Mouse (Mus musculus) cerebellum, postnatal 25 days (tissue): ENCODE measurements at regions not wholly inside any gene's neighbourhood (a gene's known extent, or its start where the extent isn't known, plus 50 kb on each side); places are given as distances from the start of the nearest gene placed in this dataset.

Source experiments
- DNase-seq, 2 experiments: peaks; one replicate each; pipeline ENCODE4 v3.0.0; 2021; ENCODE audit warnings: mixed read lengths in 2 of 2

DNA sequence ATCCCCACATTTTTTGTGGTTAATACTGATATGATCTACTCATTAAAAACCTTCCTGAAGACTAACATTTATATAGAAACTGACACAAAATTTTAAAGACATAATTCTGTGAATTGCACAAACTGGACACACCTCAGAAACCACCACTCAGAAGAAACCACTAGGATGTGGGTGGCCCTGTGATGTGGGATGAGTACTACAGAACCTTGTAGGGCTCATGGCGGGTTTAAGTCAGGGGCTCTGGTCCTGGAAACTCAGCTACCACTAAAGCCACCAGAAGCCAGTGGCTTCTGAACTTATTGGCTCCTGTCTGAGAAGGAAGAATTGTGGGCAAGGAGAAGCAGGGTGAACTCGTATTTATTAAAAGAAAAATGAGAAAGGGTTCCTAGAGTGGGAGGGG lies 464.5 kb downstream of the Cd83 start:
- no peak for DNase-seq

DNA sequence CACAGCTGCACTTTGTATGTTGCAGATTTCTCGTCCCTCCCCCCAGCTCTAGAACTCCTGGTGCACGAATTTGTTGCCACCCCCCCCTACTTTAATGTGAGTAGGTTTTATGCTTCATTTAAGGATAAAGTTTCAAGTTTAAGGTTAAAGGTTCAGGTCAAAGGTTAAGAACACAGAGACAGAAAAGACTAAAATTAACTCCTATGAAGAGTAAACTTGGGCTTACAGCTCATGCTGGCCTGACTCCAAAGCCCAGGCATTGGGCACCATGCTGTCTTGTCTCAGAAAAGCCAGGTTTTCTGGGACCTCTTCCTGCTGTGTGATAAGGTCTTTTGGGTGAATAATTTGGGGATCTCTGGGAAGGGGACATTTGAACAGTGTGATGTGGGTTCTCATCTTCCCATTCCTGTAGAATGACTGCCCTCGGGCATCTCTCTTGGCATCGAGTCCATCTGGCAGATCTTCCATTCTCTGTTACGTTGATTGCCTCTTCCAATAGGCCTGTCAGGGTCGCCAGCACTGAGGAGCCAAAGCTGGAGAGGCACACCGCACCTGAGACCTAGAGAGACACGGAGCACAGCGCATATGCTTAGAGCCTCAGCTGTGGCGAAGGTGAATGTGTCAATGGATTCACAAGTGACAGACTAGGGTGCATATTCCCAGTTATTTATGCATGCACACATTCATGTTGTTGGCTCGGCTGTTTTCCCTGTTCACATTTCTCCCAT lies 466.1 kb downstream of the Cd83 start:
- no peak for DNase-seq

DNA sequence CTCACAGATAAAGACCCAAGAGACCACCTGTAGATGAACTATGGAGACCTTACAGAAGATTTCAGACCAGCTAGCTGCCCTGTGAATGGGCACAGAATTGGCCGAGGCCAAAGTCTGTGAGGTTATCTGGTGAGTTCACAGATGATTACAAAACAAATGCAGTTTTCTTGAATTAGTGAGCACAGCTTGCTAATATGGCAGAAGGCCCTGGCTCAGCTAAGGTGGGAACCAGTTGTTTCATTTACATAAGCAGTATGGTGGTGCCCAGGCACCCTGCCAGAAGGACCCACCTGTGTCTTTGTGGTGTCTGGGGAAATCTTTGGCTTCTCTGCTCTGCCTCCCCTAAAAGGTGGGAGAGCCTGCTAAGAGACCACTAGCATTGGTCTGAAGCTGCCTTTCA lies 466.9 kb downstream of the Cd83 start:
- no peak for DNase-seq

DNA sequence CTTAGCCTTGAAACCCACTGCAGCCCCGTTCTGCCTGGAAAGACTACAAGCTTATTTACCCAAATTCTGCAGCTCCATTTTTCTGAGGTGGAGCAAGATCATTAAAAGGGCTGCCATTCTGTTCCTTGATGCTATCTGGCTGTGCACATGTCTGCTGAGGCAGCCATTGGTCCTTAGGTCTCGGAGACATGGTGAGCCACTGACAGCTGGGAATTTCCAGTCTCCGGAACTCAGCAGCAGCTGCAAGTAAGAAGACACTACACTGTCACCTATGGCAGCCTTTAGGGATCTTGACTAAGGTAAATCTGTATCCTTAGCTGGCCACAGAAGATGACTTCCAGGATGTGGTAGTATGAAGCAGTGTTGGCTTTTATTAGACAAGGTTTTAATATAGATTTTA lies 467.9 kb downstream of the Cd83 start:
- DNase-seq: no peak

DNA sequence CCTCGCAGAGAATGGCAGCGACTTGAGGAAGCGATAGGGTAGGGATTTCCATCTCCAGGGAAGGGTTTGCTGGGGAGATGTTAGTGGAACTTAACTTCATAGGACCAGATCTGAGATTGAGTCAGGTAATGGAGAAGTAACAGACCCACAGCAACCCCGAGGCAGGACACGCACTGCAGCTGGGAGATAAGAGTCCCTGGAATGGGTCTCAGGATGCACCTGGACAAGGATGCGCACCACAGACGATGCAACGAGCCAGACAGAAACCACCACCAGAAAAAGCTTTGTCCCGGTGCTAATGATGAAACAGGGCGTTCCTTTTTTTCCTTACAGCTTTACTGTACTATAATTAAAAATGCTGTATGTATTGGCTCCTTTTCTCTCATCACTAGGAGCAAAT lies 470.9 kb upstream of the Jarid2 start:
- DNase-seq: no peak

DNA sequence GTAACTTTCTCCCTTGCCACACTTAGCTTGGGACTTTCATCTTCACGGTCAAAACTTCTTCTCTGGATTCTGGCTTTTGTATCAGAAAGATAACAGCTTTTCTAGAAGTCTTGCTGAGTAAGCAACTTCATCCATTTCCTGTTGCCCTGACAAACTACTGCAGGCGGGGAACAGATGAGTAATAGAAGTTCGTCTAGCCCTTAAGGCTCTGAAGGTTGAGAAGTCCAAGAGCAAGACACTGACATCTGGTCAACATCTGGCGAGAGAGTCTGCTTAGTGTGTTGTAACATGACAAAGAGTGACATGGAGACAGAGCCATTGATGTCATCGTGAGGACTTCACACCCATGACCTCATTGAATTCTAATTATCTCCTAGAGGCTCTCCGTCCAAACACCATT lies 469.2 kb upstream of the Jarid2 start:
- no peak for DNase-seq

DNA sequence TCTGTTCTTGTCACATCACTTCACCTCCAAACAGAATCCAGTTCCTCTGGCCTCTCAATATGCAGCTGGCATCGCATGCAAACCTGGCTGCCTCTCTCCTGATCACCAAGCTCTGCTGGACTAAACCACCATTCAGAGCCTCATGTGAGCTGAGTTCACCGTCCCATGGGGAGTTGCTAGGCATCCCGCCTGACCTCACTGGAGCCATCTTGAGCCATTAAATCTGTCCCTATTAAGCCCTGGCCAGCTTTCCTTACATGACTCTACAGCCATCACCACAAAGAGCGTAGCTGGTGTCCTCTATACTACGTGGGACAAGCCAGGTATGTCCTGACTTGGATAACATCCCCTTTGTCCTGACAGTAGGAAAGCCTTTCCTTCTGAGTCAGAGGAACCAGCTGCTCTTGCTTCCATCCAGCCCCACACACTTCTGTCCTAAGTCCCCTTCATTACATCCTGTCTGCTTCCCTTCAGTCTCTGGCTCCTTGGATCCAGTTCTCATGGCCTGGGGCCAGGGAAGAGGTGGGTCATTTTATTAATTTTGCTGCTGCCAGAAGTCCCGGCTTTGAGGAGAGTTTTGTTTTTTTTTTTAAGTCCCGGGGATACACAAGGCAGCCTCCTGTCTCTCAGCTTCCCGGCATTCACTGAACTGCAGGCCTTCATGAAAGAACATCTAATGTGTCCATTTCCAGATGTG lies 468.5 kb upstream of the Jarid2 start:
- no peak for DNase-seq

DNA sequence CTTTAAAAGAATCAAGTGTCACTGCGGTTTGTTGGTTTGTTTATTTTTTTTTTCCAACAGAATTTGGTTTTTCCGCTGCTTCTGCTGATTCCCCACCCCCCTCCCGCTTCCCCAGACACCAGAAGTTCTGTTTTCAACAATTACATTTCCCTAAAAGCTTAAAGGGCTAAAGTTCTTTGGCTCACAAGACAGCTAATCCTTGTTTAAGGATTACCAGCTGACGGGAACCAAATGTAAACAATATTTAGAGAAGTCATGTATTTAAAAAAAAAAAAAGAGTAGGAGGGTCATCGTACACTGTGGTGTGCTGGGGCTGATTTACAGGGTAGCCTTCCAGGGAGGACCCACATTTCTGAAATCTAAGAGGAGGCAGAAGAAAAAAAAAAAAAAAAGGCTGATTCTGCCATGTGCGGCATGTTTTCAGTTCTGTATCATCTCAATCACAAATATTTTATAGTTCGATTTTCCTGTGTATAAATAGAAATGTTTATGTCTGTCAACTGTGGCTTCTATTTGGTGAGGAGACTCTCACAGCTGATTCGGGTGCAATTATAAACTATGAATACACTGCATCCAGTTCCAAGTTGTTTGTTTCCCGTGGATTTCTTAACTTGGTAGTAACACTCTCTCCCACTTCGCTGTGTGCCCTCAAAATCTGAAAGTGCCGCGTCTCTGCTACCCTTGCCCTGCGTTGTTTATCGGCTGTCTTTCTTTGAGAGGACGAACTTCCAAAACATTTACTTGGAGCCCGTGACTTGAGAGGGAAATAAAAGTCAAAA lies 456.3 kb upstream of the Jarid2 start:
- no peak for DNase-seq

DNA sequence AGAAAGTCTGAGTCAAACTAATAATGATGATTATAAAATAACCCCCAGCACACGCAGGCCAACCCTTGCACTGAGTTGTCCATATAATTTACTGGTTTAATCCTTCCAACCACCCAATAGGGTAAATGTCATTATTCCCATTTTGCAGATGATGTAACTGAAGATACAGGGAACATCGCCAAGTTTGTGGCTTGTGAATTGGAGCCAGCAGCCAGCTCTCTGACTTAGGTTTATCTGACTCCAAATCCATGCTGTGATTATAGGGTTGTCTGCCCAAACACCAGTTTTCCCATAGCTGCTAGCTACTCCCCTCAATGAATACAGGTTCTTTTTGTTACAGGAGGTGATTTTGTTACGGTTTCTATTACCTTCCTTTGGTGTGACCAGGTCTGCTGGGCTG lies 451.3 kb upstream of the Jarid2 start:
- DNase-seq: no peak

DNA sequence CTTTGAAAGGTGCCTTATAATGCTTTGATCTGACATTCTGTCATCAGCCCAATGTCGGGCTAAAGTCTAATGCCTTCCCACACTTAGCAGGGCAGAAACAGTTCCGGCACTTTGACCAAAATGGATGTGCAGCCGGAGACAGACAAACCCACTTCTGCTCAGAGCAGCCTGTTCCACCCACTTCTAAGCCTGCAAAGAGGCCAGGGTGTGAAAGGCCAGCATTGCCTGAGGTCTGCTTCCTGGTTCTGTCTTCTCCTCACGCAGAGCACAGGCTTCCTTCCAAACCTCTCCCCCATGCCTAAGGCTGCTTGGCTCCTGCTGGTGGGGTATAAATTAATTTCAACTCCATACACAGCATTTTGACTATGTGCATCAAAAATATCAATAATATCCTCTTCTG lies 450.2 kb upstream of the Jarid2 start:
- DNase-seq: peak in 1 of 2 experiments; percentile 33

DNA sequence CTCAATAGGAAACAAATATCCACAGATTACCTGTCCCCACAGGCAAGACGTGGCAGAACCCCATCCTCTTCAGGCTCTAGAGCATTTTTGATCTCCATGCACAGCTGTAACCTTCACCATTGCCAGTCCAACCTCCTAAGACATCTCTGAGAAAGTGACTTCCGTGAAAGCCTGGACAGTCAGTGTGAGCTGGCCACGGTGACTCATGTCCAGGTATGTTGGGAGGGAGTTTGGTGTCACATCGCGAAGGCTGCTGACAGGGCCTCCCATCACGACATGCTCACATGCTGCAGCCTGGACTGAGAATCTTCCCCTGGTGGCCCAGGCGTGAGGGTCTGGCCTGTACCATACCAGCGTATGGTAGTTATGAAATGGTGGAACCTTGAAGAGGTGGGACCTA lies 449.0 kb upstream of the Jarid2 start:
- no peak for DNase-seq

DNA sequence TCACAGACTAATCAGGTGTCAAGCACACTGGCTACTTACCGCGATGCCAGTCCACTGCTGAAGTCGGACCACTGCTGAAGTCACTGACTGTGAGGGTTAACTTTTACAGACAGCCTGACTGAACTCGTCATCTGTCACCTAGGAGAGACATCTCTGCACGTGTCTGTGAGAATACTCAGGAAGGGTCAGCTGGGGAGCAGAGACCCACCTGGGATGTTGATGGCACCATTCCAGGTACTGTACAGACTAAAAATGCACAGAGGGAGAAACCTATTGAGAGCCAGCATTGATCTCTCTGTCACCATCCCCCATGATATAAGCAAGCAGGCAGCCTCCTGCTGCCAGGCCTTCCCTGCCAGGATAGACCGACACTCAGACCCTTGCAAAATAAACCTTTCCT lies 447.5 kb upstream of the Jarid2 start:
- DNase-seq: no peak

DNA sequence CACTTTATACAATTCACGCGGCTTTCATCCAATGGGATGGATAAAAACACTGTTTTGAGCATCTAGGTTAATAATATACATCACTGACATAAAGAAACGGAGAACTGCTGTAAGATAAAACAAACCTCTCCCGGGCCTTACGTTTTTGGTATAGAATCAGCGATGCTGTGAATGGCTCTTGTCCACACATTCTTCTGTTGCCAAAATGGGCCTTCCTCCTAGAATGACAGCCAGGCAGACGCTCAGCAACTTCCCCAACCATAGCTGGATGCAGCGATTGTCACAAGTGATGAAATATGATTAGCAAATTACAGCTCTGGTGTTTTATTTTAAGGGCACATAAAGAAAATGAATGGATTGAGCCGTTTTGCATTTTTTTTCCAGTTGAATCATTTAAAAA lies 447.0 kb upstream of the Jarid2 start:
- DNase-seq: no peak

DNA sequence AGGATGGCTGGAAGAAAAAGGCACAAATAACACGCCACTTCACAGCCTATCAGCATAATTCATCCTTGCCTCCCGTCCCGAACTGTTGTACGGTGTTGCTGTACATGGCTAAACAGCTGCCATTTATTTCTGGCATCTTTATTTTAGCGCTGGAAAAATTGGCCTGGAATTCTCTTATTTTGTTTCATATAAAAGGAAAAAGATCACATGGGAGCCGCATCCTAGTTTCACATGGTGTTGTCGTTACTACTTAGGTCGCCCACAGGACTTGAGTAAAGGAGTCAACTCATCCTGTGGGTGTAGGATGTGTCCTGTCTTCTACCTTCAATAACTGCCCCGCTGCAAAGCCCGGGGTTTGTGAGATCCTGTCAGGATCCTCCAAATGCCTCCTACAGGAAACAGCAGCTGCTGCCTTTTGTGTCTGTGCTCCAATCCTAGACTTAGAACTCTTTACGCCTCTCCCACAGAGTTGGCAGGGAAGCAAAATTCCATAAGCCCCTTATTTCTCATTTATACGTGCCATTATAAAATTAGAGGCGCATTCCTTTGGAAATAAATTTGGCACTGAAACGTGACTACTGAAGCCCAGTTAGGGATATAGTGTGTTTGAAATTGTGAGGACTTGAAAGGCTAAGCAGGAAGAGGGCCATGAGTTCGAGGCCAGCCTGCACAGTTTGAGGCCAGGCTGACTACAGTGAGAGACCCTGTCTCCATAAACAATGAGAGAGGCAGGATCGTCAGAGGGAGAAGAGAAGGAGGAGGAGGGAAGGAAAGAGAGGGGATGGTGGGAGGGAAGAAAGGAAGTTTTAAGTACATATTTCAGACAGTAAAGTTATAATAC lies 446.3 kb upstream of the Jarid2 start:
- DNase-seq: no peak

DNA sequence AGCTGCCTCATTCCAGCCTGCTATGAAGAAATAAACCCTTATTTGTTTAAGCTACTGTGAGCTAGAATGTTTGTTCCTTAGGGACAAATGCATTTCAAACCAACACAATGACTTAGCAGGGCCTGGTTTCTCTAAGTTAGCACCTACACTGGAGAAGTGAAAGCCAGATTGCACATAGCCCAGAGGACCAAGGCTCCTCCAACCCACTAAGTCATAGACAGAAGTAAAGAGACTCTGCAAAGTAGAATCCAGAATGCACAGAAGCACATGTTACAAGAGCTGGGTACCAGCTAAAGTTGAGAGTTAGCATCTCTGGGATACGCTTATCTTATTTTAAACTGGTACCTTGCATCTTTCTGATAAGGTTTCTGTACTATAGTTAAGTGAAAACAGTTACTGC lies 443.4 kb upstream of the Jarid2 start:
- DNase-seq: no peak

DNA sequence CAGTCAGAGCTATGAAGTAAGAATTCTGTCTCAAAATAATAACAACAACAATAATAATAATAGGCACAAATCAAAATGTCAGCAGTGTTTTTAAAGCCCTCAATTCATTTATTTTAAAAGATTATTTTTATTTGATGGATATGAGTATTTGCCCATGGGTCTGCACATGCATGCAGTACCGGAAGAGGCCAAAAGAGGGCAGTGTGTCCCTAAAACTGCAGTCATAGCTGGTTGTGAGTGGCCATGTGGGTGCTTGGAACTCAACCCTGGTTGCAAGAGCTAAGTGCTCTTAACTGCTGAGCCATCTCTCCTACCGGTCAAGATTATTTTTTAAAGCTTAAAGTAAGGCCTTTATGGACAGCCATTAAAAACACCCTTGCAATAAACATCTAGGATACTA lies 439.1 kb upstream of the Jarid2 start:
- no peak for DNase-seq

DNA sequence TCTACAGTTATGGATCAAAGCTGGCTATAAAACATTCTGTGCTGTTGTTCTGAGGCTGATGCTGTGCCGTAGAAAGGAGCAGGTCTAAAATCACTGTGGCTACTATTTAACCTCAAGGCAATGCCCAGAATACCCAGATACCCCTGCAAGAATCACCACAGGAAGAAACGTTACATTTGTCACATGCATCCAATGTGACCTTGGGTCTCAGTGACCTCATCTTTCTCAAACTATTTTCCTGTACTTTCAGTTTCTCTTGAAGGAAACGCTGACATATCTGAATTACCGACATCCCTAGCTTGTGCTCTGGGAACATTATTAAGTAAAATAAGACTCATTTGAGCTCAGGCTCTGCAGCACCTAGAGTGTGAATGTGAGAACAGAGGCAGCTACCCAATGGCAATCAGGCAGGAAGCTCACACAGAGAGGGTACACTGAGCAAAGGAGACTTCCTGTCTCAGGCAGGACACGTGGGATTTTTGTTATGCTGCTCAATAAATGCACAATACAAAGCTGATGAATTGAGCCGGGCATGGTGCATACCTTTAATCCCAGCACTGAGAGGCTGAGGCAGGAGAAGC lies 436.7 kb upstream of the Jarid2 start:
- no peak for DNase-seq

DNA sequence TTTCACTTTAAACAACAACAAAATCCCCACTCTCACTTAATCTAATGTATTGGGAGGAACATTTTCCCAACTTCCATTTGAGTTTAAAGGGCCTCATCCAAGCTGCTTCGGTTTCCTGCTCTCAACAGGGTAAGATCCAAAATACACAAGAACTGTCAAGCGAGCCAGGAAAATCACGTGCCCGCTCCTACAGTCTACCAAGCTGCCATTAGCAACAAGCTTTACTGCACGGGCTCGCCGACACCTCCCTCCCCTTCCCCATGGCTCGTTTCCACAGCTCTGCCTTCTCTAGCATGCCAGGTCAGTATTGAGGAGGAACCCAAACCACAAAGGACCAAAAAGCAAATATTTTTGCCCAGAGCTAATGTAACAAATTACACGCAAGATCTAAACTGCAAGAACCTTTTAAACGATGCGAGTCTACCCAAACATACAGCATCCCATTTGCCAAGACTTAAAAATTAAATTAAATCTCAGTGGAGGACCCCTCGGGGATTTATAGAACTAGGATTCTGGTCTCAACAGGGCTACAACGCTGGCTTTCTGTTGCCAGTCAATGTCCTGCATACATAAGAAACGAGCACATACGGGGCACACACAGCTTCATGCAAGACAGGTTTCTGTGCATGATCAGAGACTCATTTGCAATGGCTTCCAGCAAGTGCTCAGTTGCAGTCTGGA lies 435.4 kb upstream of the Jarid2 start:
- peak; percentile 80 to 85 for DNase-seq

DNA sequence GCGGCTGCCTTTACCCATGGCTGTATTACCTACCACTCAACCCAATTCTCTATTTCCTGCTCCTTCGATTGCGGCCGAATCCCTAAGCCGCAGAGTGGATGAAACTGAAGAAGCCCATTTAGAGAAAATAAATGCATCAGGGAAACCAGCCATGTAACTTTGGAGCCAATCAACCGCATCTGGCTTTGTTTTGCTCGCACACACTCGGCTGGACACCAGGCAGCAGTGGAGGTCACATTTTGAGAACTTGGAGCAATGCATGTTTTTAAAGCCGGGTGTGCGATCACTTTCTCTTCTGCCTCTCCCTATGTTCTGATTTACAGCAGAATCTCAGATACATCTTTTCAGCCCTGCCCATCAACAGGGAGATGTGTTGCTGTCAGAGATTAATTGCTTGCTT lies 433.7 kb upstream of the Jarid2 start:
- no peak for DNase-seq

DNA sequence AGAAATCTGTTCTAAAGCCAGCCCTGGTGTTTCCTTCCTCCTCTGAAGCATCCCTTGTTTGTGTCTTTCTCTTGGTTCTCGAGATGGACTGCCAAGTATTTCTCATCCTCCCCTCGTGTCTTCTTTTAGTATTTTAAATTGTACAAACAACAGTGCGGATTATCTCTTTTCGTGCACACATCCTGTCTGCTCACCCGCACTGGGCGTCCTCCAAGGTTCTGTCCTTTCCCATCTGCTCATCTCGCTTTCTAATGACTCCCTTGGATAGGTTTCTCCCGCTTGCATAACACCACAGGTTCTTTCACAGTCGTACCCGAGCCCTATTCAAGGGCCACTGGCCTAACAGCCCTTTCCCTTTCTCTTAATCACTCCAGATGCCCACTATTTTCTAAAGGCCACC lies 428.7 kb upstream of the Jarid2 start:
- peak; percentile 85 to 87 for DNase-seq

DNA sequence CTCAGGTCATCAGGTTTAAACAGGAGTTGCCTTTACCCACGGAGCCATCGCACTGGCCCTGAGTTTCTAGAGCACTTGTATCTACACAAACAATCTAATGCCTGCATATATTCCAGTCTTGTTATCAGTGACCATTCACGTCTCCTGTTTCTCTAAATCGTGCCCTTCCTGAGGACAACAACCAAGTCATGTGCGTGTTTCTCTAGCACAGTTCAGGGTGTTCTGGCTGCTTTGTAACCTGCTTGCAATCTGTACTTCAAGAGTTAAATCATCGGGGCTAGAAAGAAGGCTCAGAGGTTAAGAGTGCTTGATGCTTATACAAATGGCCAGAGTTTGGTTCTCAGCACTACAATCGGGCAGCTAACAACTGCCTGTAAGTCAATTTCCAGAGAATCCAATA lies 428.1 kb upstream of the Jarid2 start:
- peak in 1 of 2 experiments; percentile 49 for DNase-seq

DNA sequence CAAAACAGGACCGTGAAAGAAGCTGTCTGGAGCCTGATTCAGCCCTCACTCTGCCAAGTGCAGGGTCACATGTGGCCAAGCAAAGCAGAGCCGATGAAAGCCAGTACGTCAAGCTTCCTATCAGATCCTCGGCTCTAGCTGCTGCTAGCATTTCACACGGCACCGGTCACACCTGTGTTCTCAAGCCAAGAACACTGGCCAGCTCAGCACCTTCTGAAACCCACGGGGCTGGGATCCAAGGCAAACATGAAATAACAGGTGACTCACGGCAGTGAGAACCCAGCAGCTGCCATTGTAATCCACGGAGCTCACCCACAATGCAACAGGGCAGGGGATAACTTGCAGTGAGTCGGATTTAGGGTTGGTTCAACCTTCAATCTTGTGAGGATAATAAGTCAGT lies 427.3 kb upstream of the Jarid2 start:
- peak; percentile 76 to 79 for DNase-seq
